Mouse (Mus musculus) adrenal gland, adult (tissue): ENCODE measurements around the gene Nppa.
A peak's percentile ranks its signal among the peaks of the same experiment; 100 is the strongest.

ENCODE experiments used
- DNase-seq, 2 experiments: peaks; one replicate each; pipeline ENCODE4 v3.0.0; 2022 to 2023; ENCODE audit warnings: low spot score in 1 of 2; ENCODE audit not compliant: inconsistent age in 2 of 2

Nppa gene

GRCm38 (mm10) chr4:148000202-148000772, at the start of gene Nppa:
Nppa (plus strand) TSS chr4:148000722.
- DNase-seq: no peak

- peak in 1 of 2 experiments; percentile 68 for DNase-seq
Observed at GRCm38 (mm10) chr4:147953590-147953989, 46.9 kb upstream of the Nppa start.

GRCm38 (mm10) chr4:147957141-147957540, 43.4 kb upstream of the Nppa start:
- no peak for DNase-seq

GRCm38 (mm10) chr4:147959881-147960831, 40.4 kb upstream of the Nppa start:
- DNase-seq: peak; percentile 67 to 88

GRCm38 (mm10) chr4:147962781-147963180, 37.7 kb upstream of the Nppa start:
- no peak for DNase-seq

- no peak for DNase-seq
Observed at GRCm38 (mm10) chr4:147963623-147964022, 36.9 kb upstream of the Nppa start.

GRCm38 (mm10) chr4:147965712-147966111, 34.8 kb upstream of the Nppa start:
- no peak for DNase-seq

GRCm38 (mm10) chr4:147968816-147969215, 31.7 kb upstream of the Nppa start:
- DNase-seq: no peak

GRCm38 (mm10) chr4:147969337-147969736, 31.2 kb upstream of the Nppa start:
- DNase-seq: no peak

GRCm38 (mm10) chr4:147976237-147976636, 24.3 kb upstream of the Nppa start:
- DNase-seq: no peak

- no peak for DNase-seq
Observed at GRCm38 (mm10) chr4:147977726-147978125, 22.8 kb upstream of the Nppa start.

- DNase-seq: peak; percentile 27 to 75
Observed at GRCm38 (mm10) chr4:147978391-147978790, 22.1 kb upstream of the Nppa start.

GRCm38 (mm10) chr4:147979441-147979860, 21.1 kb upstream of the Nppa start:
- DNase-seq: peak in 1 of 2 experiments; percentile 67

GRCm38 (mm10) chr4:147985205-147986132, 15.1 kb upstream of the Nppa start, which contains the start of gene Nppb:
Nppb (plus strand) TSS chr4:147985788.
- DNase-seq: peak; percentile 40 to 73

GRCm38 (mm10) chr4:147993571-147994095, 6.9 kb upstream of the Nppa start:
- no peak for DNase-seq

GRCm38 (mm10) chr4:147995311-147995710, 5.2 kb upstream of the Nppa start:
- DNase-seq: peak in 1 of 2 experiments; percentile 72

GRCm38 (mm10) chr4:148001013-148001789, 679 bp downstream of the Nppa start:
- DNase-seq: no peak

- no peak for DNase-seq
Observed at GRCm38 (mm10) chr4:148001866-148002265, 1.3 kb downstream of the Nppa start.

GRCm38 (mm10) chr4:148004361-148004760, 3.8 kb downstream of the Nppa start:
- DNase-seq: peak; percentile 74 to 88

GRCm38 (mm10) chr4:148008412-148008811, 7.9 kb downstream of the Nppa start:
- DNase-seq: peak; percentile 60 to 86
